ENCODE assay signal across 8 mouse cellular contexts in genomic region chr2:167306626-167307541, GRCm38 (mm10). TPM values are rescaled to one million over a fixed set of nuclear protein-coding genes. Genes with fewer than 3 reads are reported as not detected.
DNase-seq lines count a peak whose midpoint lies in the region; ATAC-seq lines count a peak whose summit lies in the region.

No protein-coding gene starts in this region.

- H3K4me1 ChIP-seq in forebrain, embryonic 13.5 days = peaks cover 12% of the 10 kb centered on the region; the same call in 1 of the 2 replicates
- H3K4me1 ChIP-seq in forebrain, embryonic 11.5 days (replicated peaks; ENCODE audit: control insufficient read depth, insufficient read depth, low read length) = no peaks in the 10 kb centered on the region
- H3K4me1 ChIP-seq in hindbrain, embryonic 11.5 days (replicated peaks; ENCODE audit: control insufficient read depth, insufficient read depth, low read length) = peaks cover 4% of the 10 kb centered on the region; the same call in 1 of the 2 replicates

- no peak overlapping the region for H3K4me3 ChIP-seq in forebrain, embryonic 13.5 days
- no peak overlapping the region for H3K4me3 ChIP-seq in forebrain, embryonic 11.5 days (ENCODE audit: low read depth, low read length)
- no peak overlapping the region for H3K4me3 ChIP-seq in hindbrain, embryonic 11.5 days (ENCODE audit: low read depth, low read length)

- no peak for ATAC-seq in forebrain, embryonic 13.5 days
- no peak for ATAC-seq in forebrain, embryonic 11.5 days (replicated peaks; ENCODE audit: low FRiP score)
- no peak for ATAC-seq in hindbrain, embryonic 11.5 days (ENCODE audit: low FRiP score)

- H3K27ac ChIP-seq in forebrain, embryonic 13.5 days = 0 out of 2 replicates have a peak overlapping the region, but pooled peaks have one; percentile 41
- no peak overlapping the region for H3K27ac ChIP-seq in forebrain, embryonic 11.5 days (ENCODE audit: low read depth, low read length)
- peak overlapping the region; percentile 42; the same call in 1 of the 2 replicates for H3K27ac ChIP-seq in hindbrain, embryonic 11.5 days (ENCODE audit: low read depth, low read length)

- no peak for DNase-seq in forebrain, embryonic 11.5 days (ENCODE audit: low spot score)
- peak; percentile 2 for DNase-seq in right cerebral cortex, postnatal 25 days
- no peak for DNase-seq in right cerebral cortex, postnatal 4 days
- no peak for DNase-seq in hindbrain, embryonic 11.5 days (ENCODE audit: low spot score)
- peak; percentile 10 to 15 for DNase-seq in layer of hippocampus, postnatal 10 days (ENCODE audit: low spot score in 2 of 2)
- DNase-seq in testis, postnatal 10 days (ENCODE audit: low spot score) = peak; percentile 38
- DNase-seq in thymus, postnatal 0 days (ENCODE audit: low spot score) = no peak

- peaks cover 54% of the 10 kb centered on the region for H3K36me3 ChIP-seq in forebrain, embryonic 13.5 days (ENCODE audit: poor library complexity, severe bottlenecking)
- H3K36me3 ChIP-seq in forebrain, embryonic 11.5 days (ENCODE audit: control insufficient read depth, insufficient read depth, low read length) = no peaks in the 10 kb centered on the region; the same call in 1 of the 2 replicates
- 0 out of 2 replicates have a peak, but pooled peaks cover 2% of the 10 kb centered on the region for H3K36me3 ChIP-seq in hindbrain, embryonic 11.5 days (ENCODE audit: control insufficient read depth, insufficient read depth, low read length)

- no peak overlapping the region for H3K4me2 ChIP-seq in forebrain, embryonic 13.5 days
- no peak overlapping the region for H3K4me2 ChIP-seq in forebrain, embryonic 11.5 days (ENCODE audit: low read depth, low read length, severe bottlenecking)
- no peak overlapping the region for H3K4me2 ChIP-seq in hindbrain, embryonic 11.5 days (replicated peaks; ENCODE audit: low read depth, low read length)

- H3K9ac ChIP-seq in forebrain, embryonic 13.5 days = no peak overlapping the region
- H3K9ac ChIP-seq in forebrain, embryonic 11.5 days (ENCODE audit: low read length) = no peak overlapping the region
- no peak overlapping the region for H3K9ac ChIP-seq in hindbrain, embryonic 11.5 days (ENCODE audit: low read depth, low read length)

- no peaks in the 10 kb centered on the region for H3K9me3 ChIP-seq in forebrain, embryonic 13.5 days (replicated peaks)
- H3K9me3 ChIP-seq in forebrain, embryonic 11.5 days (ENCODE audit: control insufficient read depth, low read length) = no peaks in the 10 kb centered on the region
- H3K9me3 ChIP-seq in hindbrain, embryonic 11.5 days (ENCODE audit: control insufficient read depth, low read length) = no peaks in the 10 kb centered on the region

- WGBS in forebrain, embryonic 13.5 days = 92% methylated on average over 15 of the region's 15 CpGs
- 91% methylated on average over 15 of the region's 15 CpGs for WGBS in forebrain, embryonic 11.5 days
- 91% methylated on average over 15 of the region's 15 CpGs for WGBS in hindbrain, embryonic 11.5 days

- H3K27me3 ChIP-seq in forebrain, embryonic 13.5 days = no peaks in the 10 kb centered on the region
- no peaks in the 10 kb centered on the region for H3K27me3 ChIP-seq in forebrain, embryonic 11.5 days (ENCODE audit: control insufficient read depth, insufficient read depth, low read length)
- no peaks in the 10 kb centered on the region for H3K27me3 ChIP-seq in hindbrain, embryonic 11.5 days (ENCODE audit: control insufficient read depth, insufficient read depth, low read length)

RNA-seq across cellular contexts. Expression of gene B4galt5, which starts 42.1 kb away (rescaled TPM):
- 9.1 and 9.2 TPM in 2 replicates for polyA plus RNA-seq in forebrain, embryonic 13.5 days (2015; fragmentation: Nextera tagmentation; extraction: Ambion mirVana)
- 17.5 and 19.2 TPM in 2 replicates for polyA plus RNA-seq in forebrain, embryonic 11.5 days (2014; fragmentation: Nextera tagmentation; extraction: Ambion mirVana)
- 15.3 and 19.2 TPM in 2 replicates for polyA plus RNA-seq in hindbrain, embryonic 11.5 days (2014; fragmentation: Nextera tagmentation; extraction: Ambion mirVana)
- total RNA-seq in layer of hippocampus, postnatal 10 days (2021) = 10 to 100 TPM; 72.7 to 76.9 TPM
- 4.6 and 5.8 TPM in 2 replicates for polyA plus RNA-seq in thymus, postnatal 0 days (2015; fragmentation: Nextera tagmentation; extraction: Ambion mirVana)

Comparison
In these comparisons a context has a peak if more than half of its experiments do, and no peak if none do; other contexts are left out.
1. DNase-seq: peak in right cerebral cortex, postnatal 25 days (single experiment), layer of hippocampus, postnatal 10 days (2 of 2) and testis, postnatal 10 days (single experiment); none in forebrain, embryonic 11.5 days (single experiment), right cerebral cortex, postnatal 4 days (single experiment), hindbrain, embryonic 11.5 days (single experiment) and thymus, postnatal 0 days (single experiment).